Mouse (Mus musculus) heart, embryonic 14.5 days (tissue): ENCODE data around the gene Zdbf2. TPM values are rescaled to one million over a fixed set of nuclear protein-coding genes. Genes with fewer than 3 reads are reported as not detected.

Experiments
- ATAC-seq: fragments of 200-750 bp; cut with Nextera tagmentation; 2 replicates; pipeline ENCODE4 v1.8.0; 2017; ENCODE audit warnings: low read depth, moderate TSS enrichment; ENCODE audit not compliant: insufficient number of reproducible peaks, insufficient read depth, low FRiP score
- H3K27ac ChIP-seq, 2 experiments: fragments of 200-500 bp in 1 of 2; fragments of 300-500 bp in 1 of 2; sonication (generic) in 1 of 2; replicated peaks in 1 of 2; 2 replicates each; pipeline ENCODE4 v1.5.1; 2012 to 2014; ENCODE audit warnings: low read depth in 2 of 2, low read length in 2 of 2, control low read depth in 1 of 2, mild to moderate bottlenecking in 1 of 2, mixed read lengths in 1 of 2; ENCODE audit not compliant: control insufficient read depth in 1 of 2, insufficient read depth in 1 of 2
- H3K27me3 ChIP-seq: fragments of 300-500 bp; sonication (generic); 2 replicates; pipeline ENCODE4 v1.6.1; 2014; ENCODE audit warnings: mild to moderate bottlenecking, low read length, control low read depth; ENCODE audit not compliant: control insufficient read depth, insufficient read depth
- H3K36me3 ChIP-seq: fragments of 300-500 bp; sonication (generic); 2 replicates; pipeline ENCODE4 v1.6.1; 2014; ENCODE audit warnings: mild to moderate bottlenecking, control low read depth, low read length, mixed read lengths; ENCODE audit not compliant: control insufficient read depth, insufficient read depth
- H3K4me1 ChIP-seq, 2 experiments: fragments of 200-500 bp in 1 of 2; fragments of 300-500 bp in 1 of 2; sonication (generic) in 1 of 2; 2 replicates each; pipeline ENCODE4 v1.6.1; 2012 to 2014; ENCODE audit warnings: low read length in 2 of 2, control low read depth in 1 of 2, mixed read lengths in 1 of 2; ENCODE audit not compliant: control insufficient read depth in 2 of 2, insufficient read depth in 2 of 2
- H3K4me2 ChIP-seq: fragments of 300-500 bp; sonication (generic); 2 replicates; pipeline ENCODE4 v1.6.1; 2014; ENCODE audit warnings: mild to moderate bottlenecking, low read length
- H3K4me3 ChIP-seq, 2 experiments: fragments of 200-500 bp in 1 of 2; fragments of 300-500 bp in 1 of 2; sonication (generic) in 1 of 2; 2 replicates each; pipeline ENCODE4 v1.5.1; 2012 to 2014; ENCODE audit warnings: low read length in 2 of 2, mild to moderate bottlenecking in 2 of 2, control low read depth in 1 of 2, low read depth in 1 of 2, moderate library complexity in 1 of 2; ENCODE audit not compliant: control insufficient read depth in 1 of 2, insufficient read depth in 1 of 2
- H3K9ac ChIP-seq: fragments of 300-500 bp; sonication (generic); 2 replicates; pipeline ENCODE4 v1.6.1; 2014; ENCODE audit warnings: mild to moderate bottlenecking, low read length
- H3K9me3 ChIP-seq: fragments of 300-500 bp; sonication (generic); 2 replicates; pipeline ENCODE4 v1.6.1; 2016; ENCODE audit warnings: low read length, control low read depth; ENCODE audit not compliant: control insufficient read depth
- WGBS: fragments of 180-500 bp; shearing (Covaris S2); extraction: QIAGEN DNeasy Blood & Tissue Kit; methylation state at CpG from one replicate; pipeline ENCODE4 v1.1.7; 2014; 5-methylcytosine and 5-hydroxymethylcytosine counted together
- polyA plus RNA-seq: library from polyadenylated mRNA; unstranded; fragments of >200 nt; fragmentation: Nextera tagmentation; extraction: Ambion mirVana; gene quantifications from 2 replicates; pipeline ENCODE4 v1.2.1, GENCODE M21; 2014

Gene Zdbf2
- polyA plus RNA-seq, 1 experiment from 2014 or later: 8.7 TPM

GRCm38 (mm10) chr1:63256083-63256482 lies 17.0 kb upstream of the Zdbf2 start:
- H3K9me3 ChIP-seq: no peaks in the 10 kb centered on the region
- no peak overlapping the region for H3K4me3 ChIP-seq
- no peak overlapping the region for H3K9ac ChIP-seq
- no peak overlapping the region for H3K4me2 ChIP-seq
- no peak for ATAC-seq
- WGBS: 33% methylated on average over 5 of the region's 5 CpGs
- no peak overlapping the region for H3K27ac ChIP-seq
- no peaks in the 10 kb centered on the region for H3K36me3 ChIP-seq
- H3K27me3 ChIP-seq: peaks cover 90% of the 10 kb centered on the region
- H3K4me1 ChIP-seq: no peaks in the 10 kb centered on the region

GRCm38 (mm10) chr1:63258501-63258900 lies 14.6 kb upstream of the Zdbf2 start:
- 38% methylated on average over 2 of the region's 2 CpGs for WGBS
- no peak for ATAC-seq

GRCm38 (mm10) chr1:63259271-63259830 lies 13.7 kb upstream of the Zdbf2 start:
- Histone ChIP-seq H3K9ac (no peak overlapping the region), H3K27ac (no peak overlapping the region), H3K4me2 (no peak overlapping the region), H3K27me3 (peaks cover 91% of the 10 kb centered on the region), H3K4me3 (no peak overlapping the region), H3K4me1 (no peaks in the 10 kb centered on the region), H3K9me3 (no peaks in the 10 kb centered on the region), H3K36me3 (no peaks in the 10 kb centered on the region)
- ATAC-seq: no peak
- WGBS: 42% methylated on average over 11 of the region's 11 CpGs

More at GRCm38 (mm10) chr1:63258501-63258900, 14.6 kb upstream of the Zdbf2 start:
- Histone ChIP-seq H3K27ac (no peak overlapping the region), H3K4me1 (no peaks in the 10 kb centered on the region), H3K4me2 (no peak overlapping the region), H3K4me3 (no peak overlapping the region), H3K36me3 (no peaks in the 10 kb centered on the region), H3K27me3 (peaks cover 88% of the 10 kb centered on the region), H3K9ac (no peak overlapping the region), H3K9me3 (no peaks in the 10 kb centered on the region)

- peaks cover 91% of the 10 kb centered on the region for H3K27me3 ChIP-seq
- no peaks in the 10 kb centered on the region for H3K36me3 ChIP-seq
- no peak overlapping the region for H3K4me3 ChIP-seq
- H3K27ac ChIP-seq: no peak overlapping the region
- 43% methylated on average over 17 of the region's 17 CpGs for WGBS
- no peak for ATAC-seq
- H3K9ac ChIP-seq: no peak overlapping the region
- no peaks in the 10 kb centered on the region for H3K4me1 ChIP-seq
- no peaks in the 10 kb centered on the region for H3K9me3 ChIP-seq
- H3K4me2 ChIP-seq: no peak overlapping the region
Observed at GRCm38 (mm10) chr1:63259916-63260741, 12.9 kb upstream of the Zdbf2 start.

GRCm38 (mm10) chr1:63260742-63261033 lies 12.4 kb upstream of the Zdbf2 start:
- H3K9ac ChIP-seq: no peak overlapping the region
- no peak overlapping the region for H3K4me2 ChIP-seq
- no peak overlapping the region for H3K4me3 ChIP-seq
- ATAC-seq: no peak
- H3K36me3 ChIP-seq: no peaks in the 10 kb centered on the region
- WGBS: 43% methylated on average over 5 of the region's 5 CpGs
- no peaks in the 10 kb centered on the region for H3K4me1 ChIP-seq
- H3K27ac ChIP-seq: no peak overlapping the region
- peaks cover 91% of the 10 kb centered on the region for H3K27me3 ChIP-seq
- no peaks in the 10 kb centered on the region for H3K9me3 ChIP-seq

GRCm38 (mm10) chr1:63261041-63261590 lies 11.9 kb upstream of the Zdbf2 start:
- Histone ChIP-seq H3K9ac (no peak overlapping the region), H3K36me3 (no peaks in the 10 kb centered on the region), H3K27me3 (peaks cover 91% of the 10 kb centered on the region), H3K4me2 (no peak overlapping the region), H3K9me3 (no peaks in the 10 kb centered on the region), H3K27ac (no peak overlapping the region), H3K4me1 (no peaks in the 10 kb centered on the region), H3K4me3 (no peak overlapping the region)
- no peak for ATAC-seq
- WGBS: 56% methylated on average over 17 of the region's 17 CpGs

- Histone ChIP-seq H3K4me2 (no peak overlapping the region), H3K27me3 (peaks cover 83% of the 10 kb centered on the region), H3K4me1 (no peaks in the 10 kb centered on the region), H3K27ac (no peak overlapping the region), H3K4me3 (no peak overlapping the region), H3K36me3 (no peaks in the 10 kb centered on the region), H3K9me3 (no peaks in the 10 kb centered on the region), H3K9ac (no peak overlapping the region)
- WGBS: 37% methylated on average over 11 of the region's 11 CpGs
- no peak for ATAC-seq
Observed at GRCm38 (mm10) chr1:63263671-63264070, 9.4 kb upstream of the Zdbf2 start.
